Mouse (Mus musculus) neural tube, embryonic 14.5 days (tissue): ENCODE data around the gene Dync1i2. TPM values are rescaled to one million over a fixed set of nuclear protein-coding genes. Genes with fewer than 3 reads are reported as not detected.

ENCODE experiments used
- ATAC-seq: fragments of 200-750 bp; cut with Nextera tagmentation; 2 replicates; pipeline ENCODE4 v1.8.0; 2017; ENCODE audit warnings: low read depth, mild to moderate bottlenecking, moderate TSS enrichment, moderate library complexity
- H3K27ac ChIP-seq: fragments of 300-500 bp; sonication (generic); 2 replicates; pipeline ENCODE4 v1.5.1; 2014; ENCODE audit warnings: low read depth, mild to moderate bottlenecking, control low read depth, low read length, moderate library complexity, mixed read lengths
- H3K27me3 ChIP-seq: fragments of 300-500 bp; sonication (generic); 2 replicates; pipeline ENCODE4 v1.6.1; 2014; ENCODE audit warnings: low read length; ENCODE audit not compliant: control insufficient read depth, insufficient read depth
- H3K36me3 ChIP-seq: fragments of 300-500 bp; sonication (generic); 2 replicates; pipeline ENCODE4 v1.6.1; 2014; ENCODE audit warnings: low read length, mixed read lengths; ENCODE audit not compliant: control insufficient read depth, insufficient read depth
- H3K4me1 ChIP-seq: fragments of 300-500 bp; sonication (generic); 2 replicates; pipeline ENCODE4 v1.6.1; 2014; ENCODE audit warnings: low read length; ENCODE audit not compliant: control insufficient read depth, insufficient read depth
- H3K4me2 ChIP-seq: fragments of 300-500 bp; sonication (generic); 2 replicates; pipeline ENCODE4 v1.6.1; 2014; ENCODE audit warnings: mild to moderate bottlenecking, low read depth, low read length, control low read depth
- H3K4me3 ChIP-seq: fragments of 300-500 bp; sonication (generic); 2 replicates; pipeline ENCODE4 v1.5.1; 2014; ENCODE audit warnings: low read depth, low read length, control low read depth, mixed read lengths
- H3K9ac ChIP-seq: fragments of 300-500 bp; sonication (generic); replicated peaks from 2 replicates; pipeline ENCODE4 v1.6.1; 2014; ENCODE audit warnings: low read depth, mild to moderate bottlenecking, control low read depth, low read length, mixed read lengths
- H3K9me3 ChIP-seq: fragments of 300-500 bp; sonication (generic); 2 replicates; pipeline ENCODE4 v1.6.1; 2016; ENCODE audit warnings: low read length; ENCODE audit not compliant: control insufficient read depth
- WGBS: fragments of 180-500 bp; shearing (Covaris S2); extraction: QIAGEN DNeasy Blood & Tissue Kit; methylation state at CpG from one replicate; pipeline ENCODE4 v1.1.7; 2014; 5-methylcytosine and 5-hydroxymethylcytosine counted together
- polyA plus RNA-seq: library from polyadenylated mRNA; unstranded; fragments of >200 nt; fragmentation: Nextera tagmentation; extraction: Ambion mirVana; gene quantifications from 2 replicates; pipeline ENCODE4 v1.2.1, GENCODE M21; 2014

The Dync1i2 gene
- 229 and 268 TPM in 2 replicates for polyA plus RNA-seq

DNA sequence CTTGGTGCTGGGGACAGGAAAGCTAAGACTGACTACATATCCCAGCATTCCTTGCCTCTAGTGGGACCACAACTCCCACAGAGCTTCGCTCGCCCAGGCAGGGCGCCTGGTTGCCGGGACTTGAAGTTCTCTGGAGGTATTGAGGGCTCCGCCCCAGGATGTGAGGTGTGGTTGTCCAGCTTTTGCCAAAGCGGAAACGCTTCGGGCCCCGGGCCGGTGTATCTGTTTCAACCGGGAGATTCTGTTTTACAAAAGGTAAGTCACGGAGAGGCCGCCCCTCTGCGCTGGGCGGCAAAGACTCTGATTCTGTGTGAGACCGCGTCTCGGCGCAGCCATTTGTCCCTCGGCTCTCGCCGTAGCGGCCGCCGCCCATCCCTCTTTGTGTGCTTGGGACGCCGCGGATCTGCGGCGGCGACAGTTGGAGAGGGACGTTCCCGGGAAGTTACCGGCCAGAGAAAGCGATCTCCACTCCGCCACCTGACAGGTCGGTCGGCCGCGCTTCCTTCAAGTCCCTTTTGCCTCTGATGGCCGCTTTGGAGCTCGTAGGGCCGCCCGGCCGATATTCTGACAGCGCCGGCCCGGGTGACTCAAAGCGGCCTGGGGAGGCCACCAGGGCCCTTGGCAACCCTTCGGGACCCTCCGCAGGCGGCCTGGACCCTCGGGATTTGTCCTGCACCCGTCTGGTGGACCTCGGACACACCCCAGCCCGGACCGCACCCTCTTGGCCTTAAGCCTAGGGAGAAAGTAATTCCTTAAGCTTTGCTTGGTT lies at the start of gene Dync1i2:
TSS of gene Dync1i2 (plus strand) at position 116 of the 769 bp plus-strand sequence.
- no peaks in the 10 kb centered on the region for H3K27me3 ChIP-seq
- H3K4me3 ChIP-seq, result peak within 1 kb of the TSS; percentile 95
- peak within 1 kb of the TSS; percentile 86 for H3K27ac ChIP-seq
- no peaks in the 10 kb centered on the region for H3K9me3 ChIP-seq
- H3K36me3 ChIP-seq, result no peaks in the 10 kb centered on the region
- peak within 1 kb of the TSS; percentile 60 for H3K4me2 ChIP-seq
- H3K4me1 ChIP-seq, result peaks cover 4% of the 10 kb centered on the region
- H3K9ac ChIP-seq, result peak within 1 kb of the TSS; percentile 99
- ATAC-seq, result peak; percentile 100
- under 1% methylated on average over 57 of the region's 57 CpGs for WGBS

GRCm38 (mm10) chr2:71162831-71163621 lies 48.5 kb upstream of the Dync1i2 start:
- Histone ChIP-seq H3K36me3 (no peaks in the 10 kb centered on the region), H3K27ac (no peak overlapping the region), H3K9ac (no peak overlapping the region), H3K4me2 (no peak overlapping the region), H3K4me3 (no peak overlapping the region), H3K9me3 (no peaks in the 10 kb centered on the region), H3K27me3 (no peaks in the 10 kb centered on the region), H3K4me1 (no peaks in the 10 kb centered on the region)
- WGBS, result 79% methylated on average over 25 of the region's 25 CpGs
- no peak for ATAC-seq

GRCm38 (mm10) chr2:71167211-71167610 lies 44.3 kb upstream of the Dync1i2 start:
- Histone ChIP-seq H3K4me2 (no peak overlapping the region), H3K4me3 (no peak overlapping the region), H3K9ac (no peak overlapping the region), H3K27me3 (no peaks in the 10 kb centered on the region), H3K27ac (no peak overlapping the region), H3K36me3 (no peaks in the 10 kb centered on the region), H3K9me3 (no peaks in the 10 kb centered on the region), H3K4me1 (0 out of 2 replicates have a peak, but pooled peaks cover 7% of the 10 kb centered on the region)
- 80% methylated on average over 4 of the region's 4 CpGs for WGBS
- ATAC-seq, result no peak

DNA sequence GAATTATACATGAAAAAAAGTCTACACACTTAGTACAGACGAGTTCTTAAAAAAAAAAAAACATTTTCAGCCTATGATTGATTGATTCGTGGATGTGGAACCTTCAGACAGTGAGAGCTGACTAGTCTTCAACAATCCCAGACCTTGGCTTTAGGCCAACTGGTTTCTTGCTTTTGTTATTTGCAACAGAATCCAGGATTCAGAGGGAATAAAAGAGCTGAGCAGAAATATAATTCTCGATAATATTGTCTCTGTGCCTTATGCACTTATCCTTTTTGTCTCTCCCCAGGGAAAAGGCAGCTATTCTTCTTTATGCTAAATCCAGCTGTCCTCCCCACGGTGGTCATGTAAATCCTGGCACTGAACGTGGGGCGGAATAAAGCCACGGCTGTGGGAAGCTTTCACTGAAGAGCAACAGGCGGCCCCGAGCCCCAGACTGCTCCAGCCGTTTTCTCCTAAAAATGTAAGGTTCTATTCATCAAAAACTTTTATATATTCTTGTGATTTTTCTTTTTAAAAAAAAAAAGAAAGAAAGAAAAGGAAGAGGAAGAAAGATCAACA lies 43.0 kb upstream of the Dync1i2 start:
- no peak for ATAC-seq
- Histone ChIP-seq H3K4me1 (0 out of 2 replicates have a peak, but pooled peaks cover 7% of the 10 kb centered on the region), H3K27ac (no peak overlapping the region)

GRCm38 (mm10) chr2:71173031-71173430 lies 38.5 kb upstream of the Dync1i2 start:
- WGBS, result 61% methylated on average over 3 of the region's 3 CpGs
- Histone ChIP-seq H3K9ac (no peak overlapping the region), H3K27ac (no peak overlapping the region), H3K4me3 (no peak overlapping the region), H3K27me3 (no peaks in the 10 kb centered on the region), H3K36me3 (no peaks in the 10 kb centered on the region), H3K4me2 (no peak overlapping the region), H3K4me1 (0 out of 2 replicates have a peak, but pooled peaks cover 7% of the 10 kb centered on the region), H3K9me3 (no peaks in the 10 kb centered on the region)
- ATAC-seq, result no peak

More for the DNA sequence above, 43.0 kb upstream of the Dync1i2 start:
- Histone ChIP-seq H3K9me3 (no peaks in the 10 kb centered on the region), H3K36me3 (no peaks in the 10 kb centered on the region), H3K4me2 (no peak overlapping the region), H3K9ac (no peak overlapping the region), H3K4me3 (no peak overlapping the region), H3K27me3 (no peaks in the 10 kb centered on the region)
- 25% methylated on average over 10 of the region's 10 CpGs for WGBS

DNA sequence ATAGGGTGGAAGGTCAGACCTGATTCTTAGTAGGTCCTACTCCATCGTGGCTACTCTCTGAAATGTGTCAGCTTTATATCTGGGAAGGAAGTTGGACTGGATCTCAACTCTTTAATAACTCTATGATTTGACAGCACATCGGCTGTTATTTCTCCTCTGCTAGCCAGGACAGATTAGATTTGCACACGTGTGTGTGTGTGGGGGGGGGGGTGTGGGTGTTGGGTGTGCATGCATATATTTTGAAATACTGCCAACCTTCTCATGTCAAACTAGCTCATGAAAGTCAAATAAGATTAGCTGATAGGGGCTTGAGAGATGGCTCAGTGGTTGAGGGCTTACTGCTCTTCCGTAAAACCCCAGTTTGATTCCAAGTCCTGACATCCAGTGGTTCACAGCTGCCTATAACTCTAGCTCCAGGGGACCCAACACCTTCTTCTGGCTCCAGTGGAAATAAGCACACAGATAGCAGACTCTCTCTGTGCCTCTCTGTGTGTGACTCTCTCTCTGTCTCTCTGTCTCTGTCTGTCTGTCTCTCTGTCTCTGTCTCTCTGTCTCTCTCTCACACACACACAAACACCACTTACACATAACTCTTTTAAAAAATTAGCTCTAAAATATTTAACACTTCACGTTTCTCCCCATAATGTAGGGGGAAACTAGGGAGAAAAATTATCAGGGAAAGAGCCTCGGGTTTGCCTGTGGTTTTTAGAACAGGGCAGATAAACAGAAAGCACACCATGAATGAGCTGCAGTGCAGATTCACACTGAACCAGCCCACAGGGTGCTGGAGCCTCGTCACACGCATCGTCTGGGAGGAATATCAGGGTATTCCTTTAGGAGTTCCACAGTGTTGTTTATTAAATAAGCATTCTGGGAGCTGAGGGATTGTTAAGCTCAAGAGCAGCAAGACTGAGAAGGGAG lies 34.9 kb upstream of the Dync1i2 start:
- Histone ChIP-seq H3K4me3 (no peak overlapping the region), H3K9ac (no peak overlapping the region), H3K4me1 (no peaks in the 10 kb centered on the region), H3K27ac (no peak overlapping the region), H3K27me3 (no peaks in the 10 kb centered on the region), H3K36me3 (no peaks in the 10 kb centered on the region), H3K4me2 (no peak overlapping the region), H3K9me3 (no peaks in the 10 kb centered on the region)
- 66% methylated on average over 9 of the region's 9 CpGs for WGBS
- no peak for ATAC-seq

- no peak overlapping the region for H3K9ac ChIP-seq
- H3K4me3 ChIP-seq, result no peak overlapping the region
- ATAC-seq, result no peak
- no peak overlapping the region for H3K27ac ChIP-seq
- no peaks in the 10 kb centered on the region for H3K36me3 ChIP-seq
- no peaks in the 10 kb centered on the region for H3K27me3 ChIP-seq
- H3K9me3 ChIP-seq, result no peaks in the 10 kb centered on the region
- H3K4me2 ChIP-seq, result no peak overlapping the region
- H3K4me1 ChIP-seq, result no peaks in the 10 kb centered on the region
- WGBS, result 87% methylated on average over 1 of the region's 1 CpGs
Measured at GRCm38 (mm10) chr2:71177250-71177615, 34.3 kb upstream of the Dync1i2 start.

DNA sequence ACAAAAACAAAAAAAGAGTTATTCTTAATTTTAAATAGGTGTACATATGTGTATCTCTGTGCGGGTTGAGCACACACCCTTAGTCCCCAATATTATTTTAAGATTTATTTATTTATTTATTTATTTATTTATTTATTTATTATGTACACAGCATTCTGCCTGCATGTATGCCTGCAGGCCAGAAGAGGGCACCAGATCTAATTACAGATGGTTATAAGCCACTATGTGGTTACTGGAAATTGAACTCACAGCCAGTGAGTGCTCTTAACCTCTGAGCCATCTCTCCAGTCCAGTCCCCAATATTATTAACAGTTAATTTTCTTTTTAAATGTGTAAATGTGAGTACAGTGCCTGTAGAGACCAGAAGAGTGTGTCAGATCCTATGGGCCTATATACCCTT lies 33.7 kb upstream of the Dync1i2 start:
- Histone ChIP-seq H3K36me3 (no peaks in the 10 kb centered on the region), H3K9me3 (no peaks in the 10 kb centered on the region), H3K4me2 (no peak overlapping the region), H3K4me3 (no peak overlapping the region), H3K9ac (no peak overlapping the region), H3K27ac (no peak overlapping the region), H3K27me3 (no peaks in the 10 kb centered on the region), H3K4me1 (no peaks in the 10 kb centered on the region)
- ATAC-seq, result no peak
- 94% methylated on average over 1 of the region's 1 CpGs for WGBS
